Mouse (Mus musculus) heart, adult 2 months (tissue): ENCODE results near the gene Gm49325. TPM values are rescaled to one million over a fixed set of nuclear protein-coding genes. Genes with fewer than 3 reads are reported as not detected.

Experiments used
- DNase-seq, 2 experiments: peaks; one replicate each; pipeline ENCODE4 v3.0.0; 2021
- H3K27ac ChIP-seq: fragments of 200-600 bp; 2 replicates; pipeline ENCODE4 v1.8.1; 2022
- H3K27me3 ChIP-seq: fragments of 200-500 bp; 2 replicates; pipeline ENCODE4 v1.6.1; 2012; ENCODE audit warnings: mild to moderate bottlenecking, low read length, inconsistent platforms, mixed read lengths; ENCODE audit not compliant: control insufficient read depth, insufficient read depth
- H3K36me3 ChIP-seq: fragments of 200-500 bp; 2 replicates; pipeline ENCODE4 v1.6.1; 2012; ENCODE audit warnings: low read length, inconsistent platforms; ENCODE audit not compliant: control insufficient read depth, insufficient read depth
- H3K4me1 ChIP-seq: fragments of 200-500 bp; 2 replicates; pipeline ENCODE4 v1.6.1; 2011; ENCODE audit warnings: low read length; ENCODE audit not compliant: control insufficient read depth, insufficient read depth
- H3K4me3 ChIP-seq: fragments of 200-600 bp; 2 replicates; pipeline ENCODE4 v1.8.1; 2022
- H3K79me2 ChIP-seq: fragments of 200-500 bp; replicated peaks from 2 replicates; pipeline ENCODE4 v1.6.1; 2012; ENCODE audit warnings: mild to moderate bottlenecking, inconsistent platforms, low read length, moderate library complexity, mixed read lengths; ENCODE audit not compliant: control insufficient read depth, insufficient read depth
- H3K9ac ChIP-seq: fragments of 200-500 bp; 2 replicates; pipeline ENCODE4 v1.6.1; 2012; ENCODE audit warnings: low read depth, mild to moderate bottlenecking, control low read depth, inconsistent platforms, low read length, mixed read lengths
- CTCF ChIP-seq: fragments of 200-600 bp; IDR thresholded peaks from 2 replicates; pipeline ENCODE4 v1.8.1; 2022; ENCODE audit warnings: antibody characterized with exemption, mild to moderate bottlenecking, moderate library complexity
- EP300 ChIP-seq: fragments of 200-500 bp; IDR thresholded peaks from 2 replicates; pipeline ENCODE4 v1.6.1; 2011; ENCODE audit warnings: low read depth, low read length, control low read depth; ENCODE audit not compliant: insufficient read depth
- POLR2A ChIP-seq: fragments of 200-500 bp; IDR thresholded peaks from 2 replicates; pipeline ENCODE4 v1.6.1; 2011; ENCODE audit warnings: mild to moderate bottlenecking, low read depth, low read length, control low read depth; ENCODE audit not compliant: insufficient read depth
- WGBS: fragments of 180-500 bp; shearing (Covaris S2); methylation state at CpG from one replicate; pipeline ENCODE4 v1.1.7; 2018; 5-methylcytosine and 5-hydroxymethylcytosine counted together
- intact Hi-C: fragments of 180-260 bp; cut with DNase I; formaldehyde crosslinking; loops from one replicate; pipeline ENCODE4 v1.15.1; 2025
- long read RNA-seq: library from polyadenylated mRNA; stranded (forward); transcript quantifications from one replicate; pipeline ENCODE4 v2.0.0, GENCODE M21; 2021
- polyA plus RNA-seq: library from polyadenylated mRNA; depleted of rRNA; stranded (reverse); fragments of >200 nt; gene quantifications from 2 replicates; pipeline ENCODE4 v1.2.3, GENCODE M21; 2012; rRNA removed
- total RNA-seq, 2 experiments: library from RNA; stranded (reverse); gene quantifications; 2 replicates each; pipeline ENCODE4 v1.2.3; 2021

The Gm49325 gene
- total RNA-seq (10 to 100 TPM; 15.5 to 15.8 TPM), polyA plus RNA-seq (not detected in 2 replicates)
- long read RNA-seq, partial matches to known transcripts, result 0 of 19 reads
- long read RNA-seq, other reads (novel, unspliced or antisense), result 19 of 19 reads

DNA sequence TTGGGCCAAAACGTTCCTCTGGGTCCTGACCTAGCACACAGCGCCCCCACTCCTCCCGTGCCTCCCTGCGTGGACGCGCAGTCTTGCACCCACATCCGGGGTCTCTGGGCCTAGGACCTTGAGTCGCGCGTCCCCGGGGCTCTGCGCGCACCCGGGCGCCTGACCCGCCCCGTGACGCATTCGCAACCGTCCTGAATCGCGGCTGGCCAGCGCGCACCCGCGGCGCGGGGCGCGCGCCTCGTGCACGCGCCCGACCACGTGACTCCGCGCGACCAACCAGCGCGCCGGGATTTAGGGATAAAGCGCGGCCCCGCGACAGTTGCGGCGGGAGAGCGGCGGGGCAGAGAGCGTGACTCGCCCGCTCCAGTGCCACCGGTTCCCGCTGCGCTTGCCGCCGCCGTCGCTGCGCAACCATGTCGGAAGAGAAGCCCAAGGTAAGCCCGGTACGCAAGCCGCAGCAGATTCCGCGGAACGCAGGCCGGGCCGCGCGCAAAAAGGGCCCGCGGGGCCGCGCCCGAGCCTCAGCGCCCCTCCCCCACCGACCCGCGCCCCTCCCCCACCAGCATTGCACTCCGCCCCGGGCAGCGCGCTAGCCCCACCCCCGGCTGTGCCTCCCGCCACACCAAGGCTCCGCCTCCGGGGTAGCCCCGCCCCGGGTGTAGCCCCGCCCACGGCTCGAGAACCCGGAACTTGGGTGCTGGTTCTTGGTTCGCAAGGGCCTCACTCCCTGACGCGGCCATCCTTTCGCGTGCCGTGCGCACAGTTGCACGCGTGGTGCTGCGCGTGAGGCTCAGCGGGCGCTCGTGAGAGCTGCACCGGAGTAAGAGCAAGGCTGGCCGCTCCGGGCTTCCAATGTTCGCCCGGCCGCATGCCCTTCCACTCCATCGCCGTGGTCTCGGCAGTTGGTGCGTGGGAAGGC is at the start of gene Gm49325, which contains the start of gene Sumo3:
Gm49325 (plus strand) TSS at position 290 of the 919 bp plus-strand sequence.
Sumo3 (plus strand) TSS at position 190 of the 919 bp plus-strand sequence.
- intact Hi-C loops, result loop anchor here (2.0 kb wide), 1 partner anchor 15 kb away; no protein-coding TSS in a partner anchor
- Histone ChIP-seq H3K36me3 (no peaks in the 10 kb centered on the region; the same call in 1 of the 2 replicates), H3K79me2 (peaks cover 7% of the 10 kb centered on the region), H3K27me3 (no peaks in the 10 kb centered on the region), H3K9ac (peak within 1 kb of the TSS; percentile 97), H3K4me1 (peaks cover 12% of the 10 kb centered on the region), H3K27ac (peak within 1 kb of the TSS; percentile 99), H3K4me3 (peak within 1 kb of the TSS; percentile 96)
- DNase-seq, result peak; percentile 97 to 100
- TF ChIP-seq POLR2A (peak; percentile 78), EP300 (peak; percentile 46; the same call in 1 of the 2 replicates), CTCF (no peak)
- WGBS, result 1% methylated on average over 113 of the region's 119 CpGs

DNA sequence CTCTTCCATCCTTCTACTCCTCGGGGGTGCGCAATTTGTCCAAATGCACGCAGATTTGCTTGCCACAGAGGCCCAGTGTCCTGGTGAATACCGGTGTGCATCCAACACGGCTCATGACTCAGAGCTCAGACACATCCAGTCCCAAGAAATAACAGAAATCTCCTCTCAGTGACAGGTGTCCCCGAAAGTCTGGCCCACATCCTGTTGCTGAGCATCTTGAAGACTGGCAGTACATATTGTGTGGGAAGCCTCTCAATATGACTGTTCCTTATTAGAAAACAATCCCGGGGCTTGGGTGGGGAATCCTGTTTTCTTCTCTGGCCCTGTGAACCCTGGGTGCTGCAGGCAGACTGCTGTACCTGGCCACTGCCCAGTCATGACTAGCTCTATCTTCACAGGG is 49.4 kb upstream of the Gm49325 start:
- no peaks in the 10 kb centered on the region for H3K36me3 ChIP-seq
- intact Hi-C loops, result loop anchor here (2.0 kb wide), 1 partner anchor 40 kb away; no protein-coding TSS in a partner anchor
- no peaks in the 10 kb centered on the region for H3K79me2 ChIP-seq
- no peak overlapping the region for H3K9ac ChIP-seq
- no peak overlapping the region for H3K27ac ChIP-seq
- H3K4me3 ChIP-seq, result no peak overlapping the region
- TF ChIP-seq CTCF, result no peak
- no peak for TF ChIP-seq EP300
- TF ChIP-seq POLR2A, result no peak
- no peaks in the 10 kb centered on the region for H3K27me3 ChIP-seq
- no peaks in the 10 kb centered on the region for H3K4me1 ChIP-seq
- WGBS, result 87% methylated on average over 7 of the region's 7 CpGs
- DNase-seq, result no peak

- Histone ChIP-seq H3K27ac (no peak overlapping the region), H3K4me3 (no peak overlapping the region), H3K36me3 (no peaks in the 10 kb centered on the region), H3K4me1 (no peaks in the 10 kb centered on the region), H3K79me2 (no peaks in the 10 kb centered on the region), H3K27me3 (no peaks in the 10 kb centered on the region), H3K9ac (no peak overlapping the region)
- DNase-seq, result no peak
- intact Hi-C loops, result loop anchor here (2.0 kb wide), 1 partner anchor 41 kb away; no protein-coding TSS in a partner anchor
- 89% methylated on average over 4 of the region's 4 CpGs for whole genome bisulfite sequencing
- TF ChIP-seq POLR2A (no peak), CTCF (peak; percentile 59)
Measured at GRCm38 (mm10) chr10:77557641-77558040, 48.4 kb upstream of the Gm49325 start.

DNA sequence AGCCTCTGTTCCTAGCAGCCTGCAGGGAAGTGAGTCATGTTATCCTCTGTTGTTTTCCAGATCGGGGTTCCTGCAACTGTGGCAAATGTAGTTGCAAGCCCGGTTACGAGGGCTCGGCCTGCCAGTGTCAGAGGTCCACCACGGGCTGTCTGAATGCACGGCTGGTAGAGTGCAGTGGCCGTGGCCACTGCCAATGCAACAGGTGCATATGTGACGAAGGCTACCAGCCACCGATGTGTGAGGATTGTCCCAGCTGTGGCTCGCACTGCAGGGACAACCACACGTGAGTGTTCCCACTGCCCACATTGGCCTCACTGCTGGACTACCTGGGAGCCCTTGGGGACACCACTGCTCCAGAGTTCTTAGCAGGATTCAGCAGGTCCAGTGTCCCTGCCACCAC is 45.9 kb upstream of the Gm49325 start:
- H3K4me1 ChIP-seq, result no peaks in the 10 kb centered on the region
- WGBS, result 75% methylated on average over 11 of the region's 11 CpGs
- no peak for TF ChIP-seq POLR2A
- DNase-seq, result no peak
- H3K4me3 ChIP-seq, result no peak overlapping the region
- H3K27me3 ChIP-seq, result no peaks in the 10 kb centered on the region
- intact Hi-C loops, result no loop called here
- no peak overlapping the region for H3K9ac ChIP-seq
- no peak overlapping the region for H3K27ac ChIP-seq
- no peaks in the 10 kb centered on the region for H3K79me2 ChIP-seq
- H3K36me3 ChIP-seq, result no peaks in the 10 kb centered on the region

DNA sequence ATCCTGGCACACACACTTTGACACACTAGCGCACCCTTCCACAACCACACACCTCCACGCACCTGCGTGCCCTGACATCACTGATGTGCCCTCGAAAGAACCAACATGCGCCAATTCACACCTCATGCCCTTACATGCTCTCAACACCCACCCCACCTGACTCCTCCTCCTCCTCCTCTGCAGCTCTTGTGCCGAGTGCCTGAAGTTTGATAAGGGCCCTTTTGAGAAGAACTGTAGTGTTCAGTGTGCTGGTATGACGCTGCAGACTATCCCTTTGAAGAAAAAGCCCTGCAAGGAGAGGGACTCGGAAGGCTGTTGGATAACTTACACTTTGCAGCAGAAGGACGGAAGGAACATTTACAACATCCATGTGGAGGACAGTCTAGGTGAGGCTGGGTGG is 45.2 kb upstream of the Gm49325 start:
- Histone ChIP-seq H3K27ac (no peak overlapping the region), H3K4me1 (no peaks in the 10 kb centered on the region), H3K27me3 (no peaks in the 10 kb centered on the region), H3K4me3 (no peak overlapping the region), H3K9ac (no peak overlapping the region), H3K79me2 (no peaks in the 10 kb centered on the region), H3K36me3 (no peaks in the 10 kb centered on the region)
- intact Hi-C loops, result no loop called here
- TF ChIP-seq CTCF (no peak), EP300 (no peak), POLR2A (no peak)
- DNase-seq, result no peak
- WGBS, result 77% methylated on average over 9 of the region's 9 CpGs

- Histone ChIP-seq H3K4me1 (no peaks in the 10 kb centered on the region), H3K79me2 (no peaks in the 10 kb centered on the region), H3K4me3 (no peak overlapping the region), H3K27ac (no peak overlapping the region), H3K27me3 (no peaks in the 10 kb centered on the region), H3K9ac (no peak overlapping the region), H3K36me3 (no peaks in the 10 kb centered on the region)
- TF ChIP-seq CTCF (no peak), EP300 (no peak), POLR2A (no peak)
- DNase-seq, result no peak
- intact Hi-C loops, result no loop called here
- WGBS, result 66% methylated on average over 2 of the region's 2 CpGs
Measured at GRCm38 (mm10) chr10:77561508-77561907, 44.5 kb upstream of the Gm49325 start.
